In the genomic region with DNA sequence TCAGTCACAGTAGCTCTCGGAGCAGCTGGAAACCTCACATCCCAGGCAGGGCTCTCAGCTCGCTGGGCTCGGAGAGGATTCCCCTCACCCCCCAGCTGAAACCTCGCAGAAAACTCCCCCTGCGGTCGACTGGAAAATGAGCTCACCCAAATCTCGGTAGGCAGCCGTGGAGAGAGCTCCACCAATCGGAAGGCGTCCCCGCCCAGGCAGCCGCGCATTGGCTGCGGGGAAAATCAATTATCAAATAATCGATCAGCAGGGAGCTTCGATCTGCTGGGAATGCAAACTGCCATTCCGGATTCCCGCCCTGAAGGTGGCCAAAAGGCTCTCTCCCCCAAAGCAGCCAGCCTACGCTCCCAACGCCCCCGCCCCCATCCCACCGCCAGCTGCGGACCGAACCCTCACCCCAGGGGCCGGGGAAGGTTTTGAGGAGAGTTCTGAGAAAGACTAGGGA, we compare ENCODE assay signal across 8 mouse cellular contexts. TPM values are rescaled to one million over a fixed set of nuclear protein-coding genes. Genes with fewer than 3 reads are reported as not detected.
DNase-seq lines count a peak whose midpoint lies in the region; ATAC-seq lines count a peak whose summit lies in the region.

No protein-coding gene starts in this region.

- H3K4me1 ChIP-seq in megakaryocyte, embryonic 14.5 days: peaks cover 30% of the 10 kb centered on the region

- peak; percentile 64 for ATAC-seq in common myeloid progenitor, adult 5-6 weeks (replicated peaks; ENCODE audit: low read depth, poor library complexity, severe bottlenecking)

- H3K4me3 ChIP-seq in megakaryocyte, embryonic 14.5 days (replicated peaks): peak overlapping the region; percentile 93

- peak; percentile 94 for DNase-seq in ZHBTc4 (ENCODE audit: low read depth, low spot score)
- DNase-seq in gastrocnemius, postnatal 10 days: peak; percentile 84
- peak; percentile 82 for DNase-seq in hindlimb bud, embryonic 11.5 days (ENCODE audit: extremely low spot score, low read depth, low spot score)
- peak; percentile 88 to 92 for DNase-seq in left cerebral cortex, adult 9 months (ENCODE audit: low spot score in 2 of 2)
- peak; percentile 95 to 96 for DNase-seq in right cerebral cortex, postnatal 10 days (ENCODE audit: low spot score in 2 of 2)
- peak; percentile 94 for DNase-seq in urinary bladder, postnatal 14 days (ENCODE audit: low spot score)

- peaks cover 10% of the 10 kb centered on the region for H3K36me3 ChIP-seq in megakaryocyte, embryonic 14.5 days (replicated peaks; ENCODE audit: low read length)

- no peaks in the 10 kb centered on the region for H3K27me3 ChIP-seq in megakaryocyte, embryonic 14.5 days (replicated peaks)

- H3K9me3 ChIP-seq in megakaryocyte, embryonic 14.5 days: no peaks in the 10 kb centered on the region

RNA-seq across cellular contexts. Expression of a gene that starts 1.6 kb away (rescaled TPM):
- 95.6 and 102 TPM in 2 replicates for total RNA-seq in common myeloid progenitor, adult 5-6 weeks (2017)
- total RNA-seq in gastrocnemius, postnatal 10 days (2021): 1 to 10 TPM; 6.0 to 7.1 TPM
- polyA plus RNA-seq in megakaryocyte, embryonic 14.5 days (2012; ENCODE audit: insufficient read depth, low replicate concordance): 121 and 264 TPM in 2 replicates

Comparison
In these comparisons a context has a peak if more than half of its experiments do, and no peak if none do; other contexts are left out.
1. Peak in every context shown above with its lines: DNase-seq, ATAC-seq and H3K4me3 ChIP-seq.
2. RNA of a gene that starts 1.6 kb away (total RNA-seq): 95.6 to 102 TPM in common myeloid progenitor, adult 5-6 weeks; 6.0 to 7.1 TPM in gastrocnemius, postnatal 10 days; every median in the first group is over 10 times any median in the second.